Mouse (Mus musculus): ENCODE results near the gene Flna. TPM values are rescaled to one million over a fixed set of nuclear protein-coding genes. Genes with fewer than 3 reads are reported as not detected.

The Flna gene
- polyA plus RNA-seq, 1 experiment from 2014 or later, result 105 TPM

Small RNA genes within 50 kb of the gene (microRNA-seq; reads per million reads assigned to microRNA genes)
- gene Mir7091, result not detected

Other genes with a start within 250 kb of the Flna start
- 33.3 and 38.2 TPM in 2 replicates for gene Irak1, start 225.9 kb downstream of the Flna start, polyA plus RNA-seq (2015; fragmentation: Nextera tagmentation; extraction: Ambion mirVana)
- gene Opn1mw, start 122.4 kb downstream of the Flna start, polyA plus RNA-seq (2015; fragmentation: Nextera tagmentation; extraction: Ambion mirVana), result not detected in 2 replicates
- 15.9 and 16.4 TPM in 2 replicates for gene Mecp2, start 114.5 kb downstream of the Flna start, polyA plus RNA-seq (2015; fragmentation: Nextera tagmentation; extraction: Ambion mirVana)
- not detected in 2 replicates for gene Tex28, start 82.0 kb downstream of the Flna start, polyA plus RNA-seq (2015; fragmentation: Nextera tagmentation; extraction: Ambion mirVana)
- gene Tktl1, start 72.6 kb downstream of the Flna start, polyA plus RNA-seq (2015; fragmentation: Nextera tagmentation; extraction: Ambion mirVana), result 0.19 TPM in 1 of 2 replicates, not detected in the other
- gene Emd, start 4.9 kb upstream of the Flna start, polyA plus RNA-seq (2015; fragmentation: Nextera tagmentation; extraction: Ambion mirVana), result 17.7 and 18.1 TPM in 2 replicates
- 503 and 525 TPM in 2 replicates for gene Rpl10, start 21.0 kb upstream of the Flna start, polyA plus RNA-seq (2015; fragmentation: Nextera tagmentation; extraction: Ambion mirVana)
- gene Taz, start 32.1 kb upstream of the Flna start, polyA plus RNA-seq (2015; fragmentation: Nextera tagmentation; extraction: Ambion mirVana), result 93.6 and 101 TPM in 2 replicates
- 2.2 and 2.4 TPM in 2 replicates for gene Dnase1l1, start 32.5 kb upstream of the Flna start, polyA plus RNA-seq (2015; fragmentation: Nextera tagmentation; extraction: Ambion mirVana)
- 185 and 191 TPM in 2 replicates for gene Atp6ap1, start 47.3 kb upstream of the Flna start, polyA plus RNA-seq (2015; fragmentation: Nextera tagmentation; extraction: Ambion mirVana)
- 923 and 936 TPM in 2 replicates for gene Gdi1, start 55.2 kb upstream of the Flna start, polyA plus RNA-seq (2015; fragmentation: Nextera tagmentation; extraction: Ambion mirVana)
- gene Fam50a, start 63.2 kb upstream of the Flna start, polyA plus RNA-seq (2015; fragmentation: Nextera tagmentation; extraction: Ambion mirVana), result 65.1 and 65.6 TPM in 2 replicates
- 63.0 and 68.8 TPM in 2 replicates for gene Plxna3, start 79.2 kb upstream of the Flna start, polyA plus RNA-seq (2015; fragmentation: Nextera tagmentation; extraction: Ambion mirVana)
- gene Lage3, start 103.8 kb upstream of the Flna start, polyA plus RNA-seq (2015; fragmentation: Nextera tagmentation; extraction: Ambion mirVana), result 82.9 and 87.9 TPM in 2 replicates
- 68.4 and 69.0 TPM in 2 replicates for gene Ubl4a, start 123.4 kb upstream of the Flna start, polyA plus RNA-seq (2015; fragmentation: Nextera tagmentation; extraction: Ambion mirVana)
- 6.9 and 7.0 TPM in 2 replicates for gene Slc10a3, start 123.5 kb upstream of the Flna start, polyA plus RNA-seq (2015; fragmentation: Nextera tagmentation; extraction: Ambion mirVana)
- 36.3 and 40.1 TPM in 2 replicates for gene Fam3a, start 143.5 kb upstream of the Flna start, polyA plus RNA-seq (2015; fragmentation: Nextera tagmentation; extraction: Ambion mirVana)
- 18.1 and 19.7 TPM in 2 replicates for gene Ikbkg, start 143.5 kb upstream of the Flna start, polyA plus RNA-seq (2015; fragmentation: Nextera tagmentation; extraction: Ambion mirVana)
- 61.0 and 63.2 TPM in 2 replicates for gene G6pdx, start 179.4 kb upstream of the Flna start, polyA plus RNA-seq (2015; fragmentation: Nextera tagmentation; extraction: Ambion mirVana)
- gene Gm6880, start 231.6 kb upstream of the Flna start, polyA plus RNA-seq (2015; fragmentation: Nextera tagmentation; extraction: Ambion mirVana), result not detected in 2 replicates

Measured in forebrain, embryonic 15.5 days (tissue).